Mouse (Mus musculus) stomach, postnatal 0 days (tissue): ENCODE measurements around the gene Mndal. TPM values are rescaled to one million over a fixed set of nuclear protein-coding genes. Genes with fewer than 3 reads are reported as not detected.
"Not testable (repeated sequence)": the region's sequence is repeated elsewhere in the genome, so short reads cannot be mapped to it uniquely, and the experiment has no call there.

Source experiments
- ATAC-seq: fragments of 200-750 bp; cut with Nextera tagmentation; 2 replicates; pipeline ENCODE4 v1.8.0; 2017; ENCODE audit not compliant: low FRiP score, low TSS enrichment
- DNase-seq: peaks from one replicate; pipeline ENCODE4 v3.0.0-alpha.2; 2016; ENCODE audit warnings: low spot score
- H3K27ac ChIP-seq: fragments of 300-500 bp; sonication (generic); replicated peaks from 2 replicates; pipeline ENCODE4 v1.5.1; 2014; ENCODE audit warnings: mild to moderate bottlenecking, control low read depth
- H3K27me3 ChIP-seq: fragments of 300-500 bp; sonication (generic); 2 replicates; pipeline ENCODE4 v1.6.1; 2014; ENCODE audit warnings: low read length; ENCODE audit not compliant: control insufficient read depth, insufficient read depth
- H3K36me3 ChIP-seq: fragments of 300-500 bp; sonication (generic); 2 replicates; pipeline ENCODE4 v1.6.1; 2014; ENCODE audit warnings: low read length, mixed read lengths; ENCODE audit not compliant: control insufficient read depth, insufficient read depth
- H3K4me1 ChIP-seq: fragments of 300-500 bp; sonication (generic); replicated peaks from 2 replicates; pipeline ENCODE4 v1.6.1; 2014; ENCODE audit warnings: antibody characterized with exemption; ENCODE audit not compliant: control insufficient read depth, insufficient read depth
- H3K4me2 ChIP-seq: fragments of 300-500 bp; sonication (generic); replicated peaks from 2 replicates; pipeline ENCODE4 v1.6.1; 2014; ENCODE audit warnings: low read depth, mild to moderate bottlenecking, control low read depth, moderate library complexity
- H3K4me3 ChIP-seq: fragments of 300-500 bp; sonication (generic); 2 replicates; pipeline ENCODE4 v1.5.1; 2014; ENCODE audit warnings: low read depth, low read length, control low read depth
- H3K9ac ChIP-seq: fragments of 300-500 bp; sonication (generic); 2 replicates; pipeline ENCODE4 v1.6.1; 2014; ENCODE audit warnings: mild to moderate bottlenecking, low read length, control low read depth, mixed read lengths
- H3K9me3 ChIP-seq: fragments of 300-500 bp; sonication (generic); 2 replicates; pipeline ENCODE4 v1.6.1; 2016; ENCODE audit warnings: low read length; ENCODE audit not compliant: control insufficient read depth
- CTCF ChIP-seq: IDR thresholded peaks from 2 replicates; pipeline ENCODE4 v1.5.1; 2016; ENCODE audit warnings: antibody characterized with exemption, low read depth, mild to moderate bottlenecking, moderate library complexity
- EP300 ChIP-seq: optimal IDR thresholded peaks from 2 replicates; pipeline ENCODE3; 2016; ENCODE audit warnings: antibody characterized with exemption
- WGBS: fragments of 180-500 bp; shearing (Covaris S2); extraction: QIAGEN DNeasy Blood & Tissue Kit; methylation state at CpG from one replicate; pipeline ENCODE4 v1.1.7; 2014; 5-methylcytosine and 5-hydroxymethylcytosine counted together
- polyA plus RNA-seq: library from polyadenylated mRNA; unstranded; fragments of >200 nt; fragmentation: Nextera tagmentation; extraction: Ambion mirVana; gene quantifications from 2 replicates; pipeline ENCODE4 v1.2.1, GENCODE M21; 2015

Gene Mndal
- 3.8 and 4.0 TPM in 2 replicates for polyA plus RNA-seq

DNA sequence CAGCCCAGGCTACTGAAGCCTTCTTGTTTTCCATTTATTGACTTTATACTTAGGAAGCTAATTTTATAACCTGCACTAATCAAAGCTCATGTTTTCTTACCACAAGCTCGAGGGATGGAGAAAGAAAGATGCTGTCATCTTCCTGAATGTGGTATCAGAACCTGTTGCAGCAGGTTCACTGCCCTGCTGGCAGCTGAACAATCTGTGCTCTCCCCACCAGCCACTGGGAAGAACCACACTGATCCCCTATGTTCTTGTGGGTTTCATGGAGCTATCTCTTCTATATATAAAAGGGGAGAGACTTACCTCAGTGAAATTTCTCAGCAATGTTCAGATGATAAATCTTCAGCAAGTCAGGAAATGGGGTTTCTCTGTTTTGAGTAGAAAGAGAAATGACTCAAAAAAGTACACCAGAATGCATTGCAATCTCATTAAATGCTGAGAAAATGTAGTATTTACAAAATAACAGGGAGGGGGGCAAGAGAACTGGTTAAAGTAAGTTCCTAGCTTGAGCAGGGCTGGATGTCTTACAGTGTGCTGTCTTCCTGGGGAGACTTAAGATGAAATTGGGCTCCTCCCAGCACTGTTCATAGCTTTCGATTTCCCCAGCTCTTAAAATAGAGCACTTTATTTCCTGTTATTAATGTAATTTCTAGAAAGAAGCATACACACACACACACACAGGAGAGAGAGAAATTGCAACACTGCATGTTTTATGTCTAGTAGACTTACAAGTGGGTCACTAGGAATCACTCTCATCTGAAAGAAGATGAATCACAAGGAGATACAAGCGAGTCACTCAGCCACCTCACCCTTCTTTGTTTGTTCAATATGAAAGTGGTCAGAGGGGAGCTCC, at the start of gene Mndal, which contains the start of gene Ifi203:
Mndal (minus strand) TSS at position 568 of the 856 bp plus-strand sequence.
Ifi203 (minus strand) TSS at position 749 of the 856 bp plus-strand sequence.
- WGBS, result 37% methylated on average over 3 of the region's 3 CpGs
- not testable (repeated sequence) for H3K9me3 ChIP-seq, H3K36me3 ChIP-seq, H3K4me3 ChIP-seq, ATAC-seq, H3K9ac ChIP-seq, H3K4me1 ChIP-seq, H3K4me2 ChIP-seq, DNase-seq, H3K27ac ChIP-seq, H3K27me3 ChIP-seq

DNA sequence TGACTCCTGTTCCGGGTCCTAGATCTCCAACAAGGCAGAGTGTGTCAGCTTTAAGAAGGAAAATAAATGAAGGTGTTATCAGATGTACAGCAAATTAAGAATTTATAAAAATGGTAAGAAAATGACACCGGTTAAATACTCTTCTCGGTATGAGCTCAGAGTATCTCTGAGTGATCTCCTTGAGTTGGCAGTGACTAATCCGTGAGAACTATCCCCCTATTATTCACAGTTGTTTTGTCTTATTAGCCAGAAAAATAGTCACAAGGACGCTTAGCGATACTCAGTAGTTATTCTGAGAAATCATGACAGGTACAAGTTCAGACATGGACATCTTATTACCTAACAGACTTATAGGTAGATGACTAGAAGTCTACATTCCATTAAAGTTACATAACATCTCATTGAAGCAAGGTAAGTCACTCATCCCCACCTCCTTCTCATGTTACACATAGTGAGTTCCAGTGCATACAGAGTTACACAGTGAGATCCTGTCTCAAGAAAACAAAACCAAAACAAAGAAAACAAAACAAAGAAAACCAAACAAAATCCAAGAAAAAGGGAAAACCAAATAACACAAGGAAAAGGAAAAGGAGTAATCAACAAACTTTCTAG, 40.5 kb upstream of the Mndal start, which contains the start of gene Ifi202b:
Ifi202b (minus strand) TSS at position 51 of the 612 bp plus-strand sequence.
- H3K4me1 ChIP-seq, H3K36me3 ChIP-seq, H3K9me3 ChIP-seq, DNase-seq, H3K27me3 ChIP-seq, H3K4me3 ChIP-seq, H3K4me2 ChIP-seq, H3K9ac ChIP-seq, H3K27ac ChIP-seq, ATAC-seq: not testable (repeated sequence)
- WGBS, result 80% methylated on average over 6 of the region's 6 CpGs

DNA sequence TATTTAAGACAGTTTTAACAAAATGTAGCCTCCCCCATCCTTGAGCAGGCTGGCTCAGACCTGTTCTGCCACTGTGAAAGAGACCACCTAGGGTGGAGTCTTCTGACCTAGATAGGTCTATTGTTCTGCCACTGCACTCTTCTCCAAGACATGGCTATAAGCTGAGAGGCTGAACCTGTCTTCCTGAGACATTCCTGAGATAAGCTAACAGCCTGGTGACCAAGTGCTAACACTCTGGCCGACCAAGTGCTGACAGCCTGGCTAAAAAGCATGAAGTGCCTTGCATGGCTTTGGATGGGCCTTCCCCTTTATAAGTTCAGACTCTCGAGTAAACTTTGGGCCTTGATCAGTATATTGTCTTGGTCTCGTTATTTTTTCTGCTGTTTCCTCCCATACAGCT, 38.7 kb upstream of the Mndal start:
- H3K4me3 ChIP-seq, H3K4me1 ChIP-seq, H3K36me3 ChIP-seq, ATAC-seq, H3K9ac ChIP-seq, H3K9me3 ChIP-seq, H3K27me3 ChIP-seq, DNase-seq, H3K4me2 ChIP-seq, H3K27ac ChIP-seq: not testable (repeated sequence)
- WGBS, result 23% methylated on average over 3 of the region's 3 CpGs

DNA sequence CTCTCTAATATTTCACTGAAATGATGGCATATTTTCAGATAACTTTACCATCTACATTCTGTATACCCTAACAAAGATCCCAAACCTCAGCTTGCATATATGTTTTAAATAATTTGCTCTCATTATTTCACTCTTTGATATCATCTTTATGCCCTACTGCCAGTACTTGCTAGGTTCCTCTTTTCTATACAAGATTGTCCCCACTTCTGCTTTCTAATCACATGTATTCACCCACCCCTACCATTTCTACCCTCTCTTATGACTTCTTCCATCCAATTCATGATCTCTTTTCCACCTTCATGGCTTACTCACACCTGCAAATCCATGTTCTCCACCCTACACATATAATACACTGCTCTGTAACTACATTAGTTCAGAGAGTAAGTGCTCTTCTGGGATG, 35.3 kb upstream of the Mndal start:
- no peak overlapping the region for H3K4me3 ChIP-seq
- no peak for TF ChIP-seq EP300
- no peak for TF ChIP-seq CTCF
- H3K36me3 ChIP-seq, result no peaks in the 10 kb centered on the region
- no peaks in the 10 kb centered on the region for H3K9me3 ChIP-seq
- no peak overlapping the region for H3K27ac ChIP-seq
- no peak overlapping the region for H3K9ac ChIP-seq
- no peak for DNase-seq
- no peaks in the 10 kb centered on the region for H3K4me1 ChIP-seq
- H3K27me3 ChIP-seq, result no peaks in the 10 kb centered on the region
- ATAC-seq, result no peak
- no peak overlapping the region for H3K4me2 ChIP-seq

DNA sequence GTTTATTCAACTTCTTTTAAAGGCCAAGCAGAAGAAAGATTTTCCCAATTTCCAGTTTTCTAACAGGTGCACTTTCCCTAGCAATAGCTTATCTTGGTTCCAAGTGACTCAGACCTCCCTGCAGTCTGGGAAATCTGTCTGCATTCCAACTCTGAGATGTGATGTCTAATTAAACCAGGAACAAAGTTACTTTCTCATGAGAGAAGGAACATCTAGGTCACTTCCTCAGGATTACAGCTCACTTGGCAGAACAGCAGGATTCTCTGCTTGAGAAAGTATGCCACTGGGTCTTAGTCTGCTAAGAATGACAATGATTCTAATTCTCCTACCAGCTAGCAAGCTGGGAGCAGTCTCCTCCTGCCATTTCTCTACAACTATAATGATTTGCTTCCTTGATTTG, 30.8 kb upstream of the Mndal start:
- TF ChIP-seq EP300, result no peak
- TF ChIP-seq CTCF, result no peak
- H3K9ac ChIP-seq, result no peak overlapping the region
- no peak overlapping the region for H3K4me3 ChIP-seq
- ATAC-seq (no peak), DNase-seq (no peak)
- no peak overlapping the region for H3K4me2 ChIP-seq
- no peaks in the 10 kb centered on the region for H3K36me3 ChIP-seq
- no peaks in the 10 kb centered on the region for H3K9me3 ChIP-seq
- H3K27me3 ChIP-seq, result no peaks in the 10 kb centered on the region
- H3K4me1 ChIP-seq, result no peaks in the 10 kb centered on the region
- no peak overlapping the region for H3K27ac ChIP-seq

DNA sequence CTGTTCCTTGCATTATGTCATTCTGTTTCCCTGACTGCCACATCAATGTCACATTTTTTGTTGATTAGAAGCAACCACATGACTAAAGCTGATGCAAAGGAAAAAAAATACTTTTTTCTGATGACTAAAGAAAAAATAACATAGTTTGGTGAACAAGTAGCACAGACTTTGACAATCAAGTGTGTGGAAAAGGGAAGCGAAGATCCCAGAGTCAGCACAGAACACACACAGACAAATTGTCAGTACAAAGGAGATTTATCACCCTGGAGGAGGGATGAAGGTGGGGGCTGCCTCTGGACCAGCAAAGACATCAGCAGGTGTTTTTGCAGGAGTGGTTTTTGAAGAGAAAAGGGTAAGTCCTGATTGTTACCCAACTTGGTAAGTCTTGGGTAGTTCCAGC, 19.2 kb upstream of the Mndal start:
- ATAC-seq, result not testable (repeated sequence)

DNA sequence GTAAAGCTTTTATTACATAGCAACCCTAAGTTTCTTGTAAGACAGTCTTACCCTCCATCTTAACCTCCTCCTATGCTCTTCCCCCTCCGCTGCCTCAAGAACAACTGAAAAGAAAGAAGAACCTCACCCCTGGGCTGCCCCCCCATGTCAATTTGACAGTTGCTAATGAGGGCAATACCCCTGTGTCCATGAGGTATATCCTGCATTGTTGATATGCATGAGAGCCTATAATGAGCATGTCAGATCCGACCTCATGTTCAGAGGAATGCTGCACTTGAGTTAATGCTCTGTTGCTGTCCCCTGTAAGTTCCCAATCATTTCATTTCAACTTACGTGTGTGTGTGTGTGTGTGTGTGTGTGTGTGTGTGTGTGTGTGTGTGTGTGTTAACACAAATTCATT, 17.7 kb upstream of the Mndal start:
- not testable (repeated sequence) for H3K4me1 ChIP-seq, H3K4me2 ChIP-seq, H3K27ac ChIP-seq, H3K9ac ChIP-seq, H3K9me3 ChIP-seq, H3K27me3 ChIP-seq, DNase-seq, ATAC-seq, H3K4me3 ChIP-seq, H3K36me3 ChIP-seq
- 60% methylated on average over 3 of the region's 3 CpGs for WGBS

More for the DNA sequence above, 19.2 kb upstream of the Mndal start:
- DNase-seq, H3K9ac ChIP-seq, H3K36me3 ChIP-seq, H3K27ac ChIP-seq, H3K4me1 ChIP-seq, H3K4me3 ChIP-seq, H3K4me2 ChIP-seq, H3K27me3 ChIP-seq, H3K9me3 ChIP-seq: not testable (repeated sequence)
- 50% methylated on average over 1 of the region's 1 CpGs for WGBS

DNA sequence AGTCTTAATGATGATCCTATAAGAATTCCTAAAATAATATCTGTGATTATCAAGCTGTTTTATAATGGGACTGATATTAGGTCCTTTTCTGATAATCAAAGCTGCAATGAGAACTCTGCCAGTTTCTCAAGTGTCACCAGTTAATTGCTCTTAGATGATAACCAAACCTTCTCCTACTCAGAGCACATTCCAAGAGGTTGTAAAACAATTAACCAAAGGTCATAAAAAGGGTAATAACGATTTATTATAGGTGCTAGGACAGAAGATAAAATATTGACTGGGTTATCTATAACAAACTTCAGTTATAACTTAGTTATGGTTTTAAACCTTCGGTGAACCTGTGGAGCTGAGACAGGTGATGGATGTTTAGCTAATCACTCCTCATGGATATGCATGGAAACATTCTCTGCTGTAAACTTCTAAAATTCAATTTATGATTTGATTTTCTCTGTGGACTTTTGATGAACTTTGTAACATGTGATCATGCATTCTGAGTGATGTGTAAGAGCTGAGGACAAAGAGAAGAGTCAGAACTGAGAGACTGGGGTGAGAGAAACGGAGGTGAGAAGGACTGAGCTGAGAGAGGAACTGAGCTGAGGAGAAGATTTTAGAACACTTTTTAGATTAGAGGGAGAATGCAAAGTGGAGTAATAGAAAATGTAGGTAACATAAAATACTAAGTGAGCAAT, 13.7 kb upstream of the Mndal start:
- not testable (repeated sequence) for ATAC-seq, H3K9ac ChIP-seq, DNase-seq, H3K36me3 ChIP-seq, H3K4me1 ChIP-seq, H3K9me3 ChIP-seq, H3K27ac ChIP-seq, H3K4me2 ChIP-seq, H3K27me3 ChIP-seq, H3K4me3 ChIP-seq
- WGBS, result 25% methylated on average over 3 of the region's 3 CpGs
